Mouse (Mus musculus) cerebellum, adult 2 months (tissue): ENCODE data around the gene Metrn. TPM values are rescaled to one million over a fixed set of nuclear protein-coding genes. Genes with fewer than 3 reads are reported as not detected.

Source experiments
- DNase-seq, 2 experiments: peaks; one replicate each; pipeline ENCODE4 v3.0.0; 2021
- H3K27ac ChIP-seq: fragments of 200-500 bp; 2 replicates; pipeline ENCODE4 v1.5.1; 2012; ENCODE audit warnings: low read length, control low read depth, inconsistent platforms; ENCODE audit not compliant: insufficient read depth
- H3K27me3 ChIP-seq: fragments of 200-500 bp; 2 replicates; pipeline ENCODE4 v1.6.1; 2012; ENCODE audit warnings: inconsistent platforms, mild to moderate bottlenecking, low read length, moderate library complexity; ENCODE audit not compliant: control insufficient read depth, insufficient read depth
- H3K4me1 ChIP-seq: fragments of 200-500 bp; 2 replicates; pipeline ENCODE4 v1.6.1; 2011; ENCODE audit warnings: low read length; ENCODE audit not compliant: control insufficient read depth, insufficient read depth
- H3K4me3 ChIP-seq: fragments of 200-500 bp; replicated peaks from 2 replicates; pipeline ENCODE3; 2011; ENCODE audit warnings: mild to moderate bottlenecking, low read depth, low read length, control low read depth; ENCODE audit not compliant: insufficient read depth
- CTCF ChIP-seq: fragments of 200-500 bp; IDR thresholded peaks from 2 replicates; pipeline ENCODE4 v1.5.1; 2011; ENCODE audit warnings: low read depth, mild to moderate bottlenecking, control low read depth, low read length, moderate library complexity, borderline replicate concordance; ENCODE audit not compliant: insufficient read depth
- POLR2A ChIP-seq: fragments of 200-500 bp; IDR thresholded peaks from 2 replicates; pipeline ENCODE4 v1.6.1; 2011; ENCODE audit warnings: low read length, control low read depth, borderline replicate concordance; ENCODE audit not compliant: insufficient read depth
- WGBS: fragments of 180-500 bp; shearing (Covaris S2); methylation state at CpG from one replicate; pipeline ENCODE4 v1.1.7; 2018; 5-methylcytosine and 5-hydroxymethylcytosine counted together
- polyA plus RNA-seq: library from polyadenylated mRNA; depleted of rRNA; stranded (reverse); fragments of >200 nt; gene quantifications from 2 replicates; pipeline ENCODE4 v1.2.3, GENCODE M21; 2012

The Metrn gene
- polyA plus RNA-seq, 1 experiment = 534 TPM

GRCm38 (mm10) chr17:25783086-25783485, 13.8 kb downstream of the Metrn start:
- peaks cover 15% of the 10 kb centered on the region for H3K4me1 ChIP-seq
- TF ChIP-seq CTCF (no peak), POLR2A (0 out of 2 replicates have a peak, but pooled peaks have one; percentile 13)
- H3K4me3 ChIP-seq = no peak overlapping the region
- H3K27me3 ChIP-seq = no peaks in the 10 kb centered on the region
- peak; percentile 70 to 72 for DNase-seq
- no peak overlapping the region for H3K27ac ChIP-seq
- 6% methylated on average over 7 of the region's 7 CpGs for WGBS

- WGBS = 80% methylated on average over 6 of the region's 6 CpGs
- Histone ChIP-seq H3K27ac (no peak overlapping the region), H3K27me3 (no peaks in the 10 kb centered on the region), H3K4me1 (peaks cover 15% of the 10 kb centered on the region), H3K4me3 (no peak overlapping the region)
- TF ChIP-seq POLR2A (no peak), CTCF (no peak)
- no peak for DNase-seq
Observed at GRCm38 (mm10) chr17:25781339-25781738, 15.6 kb downstream of the Metrn start.

GRCm38 (mm10) chr17:25777948-25778347, 19.0 kb downstream of the Metrn start:
- TF ChIP-seq POLR2A (no peak), CTCF (no peak)
- no peak for DNase-seq
- no peaks in the 10 kb centered on the region for H3K27me3 ChIP-seq
- H3K4me1 ChIP-seq = 0 out of 2 replicates have a peak, but pooled peaks cover 6% of the 10 kb centered on the region
- WGBS = 91% methylated on average over 5 of the region's 5 CpGs
- no peak overlapping the region for H3K4me3 ChIP-seq
- no peak overlapping the region for H3K27ac ChIP-seq

- TF ChIP-seq POLR2A (no peak), CTCF (no peak)
- H3K4me1 ChIP-seq = 0 out of 2 replicates have a peak, but pooled peaks cover 6% of the 10 kb centered on the region
- H3K27me3 ChIP-seq = no peaks in the 10 kb centered on the region
- 65% methylated on average over 10 of the region's 10 CpGs for WGBS
- no peak for DNase-seq
- H3K27ac ChIP-seq = no peak overlapping the region
- H3K4me3 ChIP-seq = no peak overlapping the region
Observed at GRCm38 (mm10) chr17:25775318-25776062, 21.4 kb downstream of the Metrn start.

GRCm38 (mm10) chr17:25773549-25774120, 23.3 kb downstream of the Metrn start, which contains the start of gene Narfl:
Gene Narfl (plus strand): TSS chr17:25773776.
- Histone ChIP-seq H3K27ac (peak within 1 kb of the TSS; percentile 59; the same call in 1 of the 2 replicates), H3K27me3 (no peaks in the 10 kb centered on the region), H3K4me1 (0 out of 2 replicates have a peak, but pooled peaks cover 6% of the 10 kb centered on the region), H3K4me3 (peak within 1 kb of the TSS; percentile 75)
- TF ChIP-seq POLR2A (peak; percentile 79), CTCF (peak; percentile 95)
- WGBS = under 1% methylated on average over 37 of the region's 37 CpGs
- peak; percentile 97 to 99 for DNase-seq

- TF ChIP-seq CTCF = no peak
- no peak for TF ChIP-seq POLR2A
- H3K4me3 ChIP-seq = no peak overlapping the region
- no peak overlapping the region for H3K27ac ChIP-seq
- H3K4me1 ChIP-seq = 0 out of 2 replicates have a peak, but pooled peaks cover 2% of the 10 kb centered on the region
- WGBS = 46% methylated on average over 9 of the region's 9 CpGs
- no peak for DNase-seq
- H3K27me3 ChIP-seq = no peaks in the 10 kb centered on the region
Observed at GRCm38 (mm10) chr17:25769331-25769730, 27.6 kb downstream of the Metrn start.

GRCm38 (mm10) chr17:25765886-25766285, 31.1 kb downstream of the Metrn start:
- H3K4me3 ChIP-seq = no peak overlapping the region
- H3K27me3 ChIP-seq = no peaks in the 10 kb centered on the region
- no peak for DNase-seq
- H3K27ac ChIP-seq = no peak overlapping the region
- no peaks in the 10 kb centered on the region for H3K4me1 ChIP-seq
- WGBS = 13% methylated on average over 5 of the region's 5 CpGs
- no peak for TF ChIP-seq CTCF

- 46% methylated on average over 3 of the region's 3 CpGs for WGBS
- TF ChIP-seq CTCF (no peak), POLR2A (no peak)
Observed at GRCm38 (mm10) chr17:25762591-25762990, 34.3 kb downstream of the Metrn start.

More at GRCm38 (mm10) chr17:25762591-25762990, 34.3 kb downstream of the Metrn start:
- no peak overlapping the region for H3K27ac ChIP-seq
- no peak for DNase-seq
- H3K27me3 ChIP-seq = no peaks in the 10 kb centered on the region
- no peaks in the 10 kb centered on the region for H3K4me1 ChIP-seq
- no peak overlapping the region for H3K4me3 ChIP-seq
